Mouse (Mus musculus): ENCODE measurements around the gene 1700030J22Rik. TPM values are rescaled to one million over a fixed set of nuclear protein-coding genes. Genes with fewer than 3 reads are reported as not detected.
A peak's percentile ranks its signal among the peaks of the same experiment; 100 is the strongest.

The 1700030J22Rik gene
- polyA plus RNA-seq, 1 experiment: 2.8 TPM

DNA sequence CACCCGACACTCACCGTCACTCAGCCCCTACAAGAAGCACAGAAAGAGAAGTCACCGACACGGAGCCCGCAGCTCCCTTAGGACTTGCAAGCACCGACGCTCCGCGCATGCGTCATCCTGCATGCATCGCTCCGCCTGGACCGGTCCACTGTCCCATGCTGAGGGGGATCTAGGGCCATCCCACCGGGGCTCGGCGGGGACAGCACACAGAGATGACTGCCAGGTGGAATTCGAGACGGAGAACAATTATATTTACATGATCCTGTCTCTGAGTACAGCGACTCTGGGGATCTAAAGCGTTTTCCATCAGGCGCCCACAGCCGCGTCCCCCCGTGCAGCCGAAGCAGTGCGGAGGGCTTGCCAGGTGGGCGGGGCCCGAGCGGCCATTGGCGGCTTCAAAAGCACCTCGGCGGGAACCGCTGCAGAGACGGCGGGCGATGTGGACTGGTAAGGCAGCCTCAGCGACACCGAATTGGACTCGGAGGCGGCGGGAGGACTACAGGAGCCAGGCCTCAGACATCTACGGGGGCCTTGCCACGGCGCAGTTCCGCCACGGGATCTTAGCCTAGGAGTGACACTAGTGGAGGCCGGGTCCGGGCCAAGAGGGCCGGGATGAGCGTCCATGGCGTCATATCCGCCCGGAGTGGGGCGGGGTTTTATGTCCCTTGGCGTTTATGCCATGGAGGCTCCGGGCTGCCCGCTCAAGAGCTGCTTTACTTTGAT is 57.3 kb downstream of the 1700030J22Rik start, which contains the start of the genes Cmc2 and Cenpn:
Cmc2 (minus strand) TSS at position 119 of the 723 bp plus-strand sequence.
Cenpn (plus strand) TSS at position 394 of the 723 bp plus-strand sequence.
- H3K4me1 ChIP-seq (ENCODE audit: control insufficient read depth, insufficient read depth, low read length): peaks cover 2% of the 10 kb centered on the region; the same call in 1 of the 2 replicates
- peak within 1 kb of the TSS; percentile 87 for H3K27ac ChIP-seq (ENCODE audit: insufficient read depth, low read length)
- peak; percentile 92 to 97 for DNase-seq
- under 1% methylated on average over 57 of the region's 57 CpGs for WGBS
- H3K4me3 ChIP-seq (replicated peaks; ENCODE audit: insufficient read depth, low read depth, low read length): peak within 1 kb of the TSS; percentile 89
- peak; percentile 99 for TF ChIP-seq POLR2A (IDR thresholded peaks at IDR 0.05; ENCODE audit: borderline replicate concordance, insufficient read depth, low read length)
- TF ChIP-seq CTCF (IDR thresholded peaks at IDR 0.05; ENCODE audit: borderline replicate concordance, insufficient read depth, low read depth, low read length): no peak
- H3K27me3 ChIP-seq (ENCODE audit: control insufficient read depth, insufficient read depth, low read length): no peaks in the 10 kb centered on the region

DNA sequence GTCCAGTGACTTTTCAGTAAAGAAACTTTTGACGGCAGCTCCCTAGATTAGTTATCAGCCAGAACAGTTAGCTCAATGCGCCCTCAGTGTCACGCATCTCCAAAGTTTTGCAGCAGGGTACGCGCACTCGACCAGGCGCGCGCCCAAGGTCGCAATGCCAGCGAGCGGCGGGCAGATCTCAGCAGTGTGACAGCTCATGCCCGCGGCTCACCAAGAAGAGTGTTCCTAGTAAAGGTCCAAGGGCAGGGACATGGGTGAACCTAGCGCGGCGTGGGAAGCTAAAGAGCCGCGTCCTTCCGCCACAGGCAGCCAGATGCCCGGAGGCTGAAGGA is 57.8 kb downstream of the 1700030J22Rik start:
- DNase-seq: no peak
- WGBS: under 1% methylated on average over 22 of the region's 22 CpGs
- no peak for TF ChIP-seq POLR2A (IDR thresholded peaks at IDR 0.05; ENCODE audit: borderline replicate concordance, insufficient read depth, low read length)
- no peak for TF ChIP-seq CTCF (IDR thresholded peaks at IDR 0.05; ENCODE audit: borderline replicate concordance, insufficient read depth, low read depth, low read length)
- H3K27ac ChIP-seq (ENCODE audit: insufficient read depth, low read length): peak overlapping the region; percentile 87
- H3K27me3 ChIP-seq (ENCODE audit: control insufficient read depth, insufficient read depth, low read length): no peaks in the 10 kb centered on the region
- H3K4me3 ChIP-seq (replicated peaks; ENCODE audit: insufficient read depth, low read depth, low read length): peak overlapping the region; percentile 89
- H3K4me1 ChIP-seq (ENCODE audit: control insufficient read depth, insufficient read depth, low read length): peaks cover 2% of the 10 kb centered on the region; the same call in 1 of the 2 replicates

Other genes with a start within 250 kb of the 1700030J22Rik start
- 6.5 and 7.6 TPM in 2 replicates for gene Cdyl2, start 246.0 kb downstream of the 1700030J22Rik start, polyA plus RNA-seq (2012; rRNA removed)
- 23.1 and 28.2 TPM in 2 replicates for gene Cmc2, start 57.5 kb downstream of the 1700030J22Rik start, polyA plus RNA-seq (2012; rRNA removed)
- gene Cenpn, start 57.2 kb downstream of the 1700030J22Rik start, polyA plus RNA-seq (2012; rRNA removed): 2.5 TPM in 2 replicates
- 38.9 and 39.8 TPM in 2 replicates for gene Atmin, start 35.6 kb downstream of the 1700030J22Rik start, polyA plus RNA-seq (2012; rRNA removed)
- gene Gcsh, start 14.6 kb upstream of the 1700030J22Rik start, polyA plus RNA-seq (2012; rRNA removed): 86.6 and 98.0 TPM in 2 replicates
- gene Pkd1l2, start 103.5 kb upstream of the 1700030J22Rik start, polyA plus RNA-seq (2012; rRNA removed): 0.02 and 0.06 TPM in 2 replicates
- gene Bco1, start 116.9 kb upstream of the 1700030J22Rik start, polyA plus RNA-seq (2012; rRNA removed): 0.07 and 0.08 TPM in 2 replicates
- gene Gan, start 179.2 kb upstream of the 1700030J22Rik start, polyA plus RNA-seq (2012; rRNA removed): 7.7 and 8.1 TPM in 2 replicates

Measured in cerebellum, adult 2 months (tissue).